Mouse (Mus musculus) ES-Bruce4 (cell line): ENCODE measurements at regions not wholly inside any gene's neighbourhood (a gene's known extent, or its start where the extent isn't known, plus 50 kb on each side); places are given as distances from the start of the nearest gene placed in this dataset.

Source experiments
- CTCF ChIP-seq: IDR thresholded peaks from one replicate; pipeline ENCODE4 v1.8.1; 2011; ENCODE audit warnings: low read depth, low read length
- POLR2A ChIP-seq: IDR thresholded peaks from one replicate; pipeline ENCODE4 v1.8.1; 2011; ENCODE audit warnings: low read length; ENCODE audit not compliant: insufficient read depth

DNA sequence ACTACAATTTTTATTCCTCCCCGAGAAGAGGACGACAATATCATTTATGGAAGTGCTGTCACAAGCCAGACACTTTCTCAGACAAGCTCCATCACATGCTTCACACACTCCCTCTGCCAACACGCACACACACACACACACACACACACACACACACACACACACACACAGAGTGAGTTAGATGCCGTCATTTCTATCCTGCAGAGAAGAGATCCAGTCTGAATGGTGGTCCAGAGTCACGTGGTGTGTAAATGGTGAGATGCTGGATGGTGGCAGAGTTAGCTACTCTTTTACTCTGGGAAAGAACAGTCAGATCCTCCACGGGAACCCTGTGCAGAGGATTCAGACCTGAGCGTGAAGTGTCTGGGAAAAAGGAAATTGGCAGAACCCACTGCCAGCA is 86.2 kb upstream of the Mon1b start:
- TF ChIP-seq CTCF (no peak), POLR2A (no peak)
